Mouse (Mus musculus) cerebellum, adult 11 months (tissue): ENCODE data around the gene Pdf.
"Not testable (repeated sequence)": the region's sequence is repeated elsewhere in the genome, so short reads cannot be mapped to it uniquely, and the experiment has no call there.

Experiments
- DNase-seq: peaks from one replicate; pipeline ENCODE4 v3.0.0; 2022

The Pdf gene

DNA sequence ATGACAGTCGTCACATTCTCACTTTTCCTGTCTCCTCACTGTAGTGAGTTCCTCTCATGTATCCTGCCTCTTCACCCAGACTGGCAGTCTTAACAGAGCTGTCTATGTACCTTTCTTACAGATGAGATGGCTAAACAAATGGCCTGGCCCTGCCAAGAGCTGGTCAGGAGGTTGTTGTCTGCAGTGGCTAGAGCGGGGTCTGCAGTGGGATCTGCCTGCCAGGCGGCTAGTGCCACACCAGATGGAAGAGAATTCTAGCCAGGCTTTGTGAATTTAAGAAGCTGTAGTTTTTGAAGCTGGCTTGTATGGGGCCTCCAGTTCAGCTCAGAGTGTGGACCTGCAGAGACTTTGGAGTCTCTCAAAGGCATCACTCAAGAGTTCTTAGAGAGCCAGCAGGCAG is 12.8 kb downstream of the Pdf start:
- DNase-seq: no peak

DNA sequence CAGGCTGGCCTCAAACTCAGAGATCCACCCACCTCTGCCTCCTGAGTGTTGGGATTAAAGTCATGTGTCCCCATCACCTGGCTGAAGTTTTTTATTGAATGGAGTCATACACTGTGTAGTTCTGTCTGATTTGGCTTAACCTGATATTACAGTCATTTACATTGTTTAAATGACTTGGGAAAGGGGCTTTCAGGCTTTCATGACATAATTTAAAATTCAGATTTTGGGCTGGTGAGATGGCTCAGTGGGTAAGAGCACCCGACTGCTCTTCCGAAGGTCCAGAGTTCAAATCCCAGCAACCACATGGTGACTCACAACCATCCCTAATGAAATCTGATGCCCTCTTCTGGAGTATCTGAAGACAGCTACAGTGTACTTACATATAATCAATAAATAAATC is 14.8 kb downstream of the Pdf start:
- DNase-seq: not testable (repeated sequence)

DNA sequence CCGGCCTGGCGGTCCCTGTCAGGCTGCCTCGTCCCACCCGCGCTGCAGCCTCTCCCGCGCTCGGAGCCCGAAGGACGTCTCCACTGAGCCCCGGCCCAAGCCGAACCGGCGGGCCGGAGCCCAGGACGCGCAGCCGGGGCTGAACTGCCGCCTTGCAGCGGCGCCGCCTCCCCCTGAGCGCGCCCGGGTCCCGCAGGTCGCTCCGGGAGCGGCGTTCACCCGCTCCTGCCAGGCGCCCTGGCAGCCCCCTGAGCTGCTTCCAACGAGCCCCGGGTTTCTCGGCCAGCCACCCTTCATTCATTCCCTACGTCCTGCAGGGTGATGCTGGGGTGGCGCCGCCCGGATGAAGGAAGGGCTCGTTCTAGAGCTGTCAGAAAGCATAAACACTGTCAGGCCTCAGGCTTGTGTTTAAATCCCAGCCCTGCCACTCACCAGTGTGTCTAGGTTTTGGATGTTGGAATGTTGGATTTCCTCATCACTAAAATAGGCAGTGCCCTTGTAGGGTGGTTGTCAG is 16.8 kb downstream of the Pdf start:
- DNase-seq: no peak

DNA sequence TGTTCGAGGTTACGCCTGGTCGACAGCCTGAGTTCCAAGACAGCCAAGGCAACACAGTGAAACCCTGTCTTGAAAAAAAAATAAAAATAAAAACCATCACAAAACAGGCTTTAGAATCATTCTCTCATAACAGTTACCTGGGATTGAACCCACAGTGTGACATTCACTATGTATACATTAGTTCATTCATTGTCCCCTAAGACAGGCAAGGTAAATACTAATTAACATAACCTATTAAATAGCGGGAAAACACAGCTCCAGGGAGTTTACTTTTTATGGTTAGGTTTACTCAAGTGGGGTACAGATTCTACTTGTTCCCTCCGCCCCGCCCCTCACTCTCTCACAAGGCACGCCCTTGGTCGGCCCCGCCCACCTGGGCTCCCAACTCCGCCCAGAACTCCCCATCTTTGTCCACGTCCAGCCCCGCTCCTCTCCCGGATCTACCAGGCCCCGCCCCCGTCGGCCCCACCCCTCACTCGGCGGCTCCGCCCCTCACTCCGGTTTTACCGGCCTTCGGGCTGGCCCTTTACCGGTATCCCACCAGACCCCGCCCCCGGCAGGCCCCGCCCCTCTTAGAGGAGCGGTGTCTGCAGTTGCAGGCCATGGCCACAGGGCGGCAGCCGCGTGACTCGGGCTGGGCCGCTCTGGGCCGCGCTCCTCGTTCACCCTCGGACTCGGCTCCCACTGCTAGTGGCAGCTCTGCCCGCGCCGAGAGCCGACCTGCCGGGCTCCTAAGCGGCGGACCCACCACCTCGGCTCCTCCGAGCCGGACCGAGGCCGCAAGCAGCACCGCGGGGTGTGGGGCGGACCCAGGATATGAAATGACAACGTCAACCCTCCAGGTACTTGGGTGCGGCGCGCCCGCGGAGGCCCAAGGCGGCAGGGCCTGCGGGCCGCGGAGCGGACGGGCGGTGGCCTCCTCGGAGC is 17.5 kb downstream of the Pdf start, which contains the start of gene Vps4a:
Gene Vps4a, plus strand, starts transcription at position 573 of the 927 bp plus-strand sequence.
- peak; percentile 95 for DNase-seq

DNA sequence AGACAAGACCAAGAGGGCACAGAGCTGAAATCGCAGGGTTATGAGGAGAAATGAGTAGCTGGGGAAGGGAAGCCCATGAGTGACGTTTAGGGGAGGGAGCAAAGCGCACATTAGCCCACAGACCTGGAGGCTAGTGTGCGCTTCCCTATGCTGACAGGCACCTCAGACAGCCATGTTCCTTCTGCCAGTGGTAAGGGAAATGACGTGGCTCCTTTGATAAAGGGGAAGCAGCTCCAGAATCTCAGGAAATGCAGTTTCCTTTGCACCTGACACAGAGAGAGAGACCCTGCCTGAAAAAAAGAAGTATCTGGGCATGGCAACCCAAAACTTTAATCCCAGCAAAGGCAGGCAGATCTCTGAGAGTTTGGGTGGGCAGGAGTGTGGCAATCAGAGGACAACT is 18.4 kb downstream of the Pdf start:
- no peak for DNase-seq

DNA sequence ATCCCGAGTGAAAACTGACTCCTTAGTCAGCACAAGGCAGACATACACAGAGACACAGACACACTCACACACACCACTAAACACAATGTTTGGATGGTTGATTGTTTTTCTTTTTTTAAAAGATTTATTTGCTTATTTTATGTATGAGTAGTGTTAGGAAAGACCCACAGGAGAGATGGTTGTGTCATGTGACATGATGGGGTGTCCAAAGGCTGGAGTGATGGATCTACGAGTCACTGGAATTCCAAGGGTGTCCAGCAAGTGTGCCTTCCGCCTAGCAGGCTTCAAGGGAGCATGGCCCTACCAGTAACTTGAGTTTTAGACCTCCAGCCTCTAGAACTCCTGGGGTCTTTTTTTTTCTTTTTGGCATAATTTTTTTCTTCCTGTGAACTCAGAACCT is 19.1 kb downstream of the Pdf start:
- DNase-seq: no peak

DNA sequence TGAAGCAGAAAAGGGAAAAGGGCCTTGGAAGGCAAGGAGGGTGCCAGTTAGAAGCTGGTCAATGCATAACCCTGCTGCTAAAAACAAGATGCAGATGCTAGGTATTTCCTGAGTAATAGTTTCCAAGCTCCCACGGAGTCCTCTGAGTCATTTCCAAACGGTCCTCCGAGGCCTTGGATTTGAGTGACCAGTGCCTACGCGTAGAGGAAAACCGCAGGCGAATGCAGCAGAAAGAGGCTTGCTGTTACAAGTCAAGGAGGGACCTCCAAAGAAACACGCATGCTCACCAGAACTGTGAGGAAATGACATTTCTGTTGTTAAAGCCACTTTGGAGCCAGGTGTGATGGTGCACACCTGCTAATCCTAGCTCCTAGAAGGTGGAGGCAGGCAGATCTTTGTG is 24.9 kb downstream of the Pdf start:
- DNase-seq: no peak

DNA sequence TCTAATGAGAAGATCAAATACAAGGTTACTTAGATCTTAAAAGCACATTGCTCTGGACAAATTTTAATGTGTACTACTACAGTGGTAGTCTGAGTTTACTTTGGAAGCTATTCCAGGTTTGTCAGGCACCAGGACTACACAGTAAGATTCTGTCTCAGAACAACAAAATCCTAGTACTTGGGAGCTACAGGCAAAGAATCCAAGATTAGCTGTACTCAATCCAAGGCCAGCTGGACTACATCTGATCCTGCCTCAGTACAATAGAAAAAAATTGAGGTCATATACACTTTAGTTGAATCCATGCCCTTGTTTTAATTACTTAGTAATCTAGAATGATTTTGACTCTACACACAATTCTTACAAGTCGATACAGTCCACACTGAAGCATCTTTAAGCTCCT is 33.5 kb downstream of the Pdf start:
- DNase-seq: no peak

DNA sequence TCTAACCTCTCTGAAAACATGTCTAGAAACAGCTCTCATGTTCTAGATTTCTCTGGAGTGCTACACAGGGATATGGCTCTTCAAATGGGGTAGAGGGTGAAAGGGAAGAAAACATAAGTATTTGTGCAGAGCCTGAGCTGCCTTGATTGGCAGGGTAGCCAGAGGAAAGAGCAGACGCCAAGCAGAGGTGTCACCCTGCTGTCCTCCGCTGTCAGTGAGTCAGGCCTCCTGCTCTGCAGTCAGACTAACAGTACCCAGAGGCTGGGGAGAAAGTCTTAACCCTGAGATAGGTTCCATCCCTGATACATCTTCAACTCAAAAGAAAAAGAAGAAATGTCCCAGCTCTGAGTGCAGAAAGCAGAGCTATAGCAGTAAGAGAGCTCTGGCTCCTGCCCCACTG is 35.7 kb downstream of the Pdf start:
- DNase-seq: no peak

DNA sequence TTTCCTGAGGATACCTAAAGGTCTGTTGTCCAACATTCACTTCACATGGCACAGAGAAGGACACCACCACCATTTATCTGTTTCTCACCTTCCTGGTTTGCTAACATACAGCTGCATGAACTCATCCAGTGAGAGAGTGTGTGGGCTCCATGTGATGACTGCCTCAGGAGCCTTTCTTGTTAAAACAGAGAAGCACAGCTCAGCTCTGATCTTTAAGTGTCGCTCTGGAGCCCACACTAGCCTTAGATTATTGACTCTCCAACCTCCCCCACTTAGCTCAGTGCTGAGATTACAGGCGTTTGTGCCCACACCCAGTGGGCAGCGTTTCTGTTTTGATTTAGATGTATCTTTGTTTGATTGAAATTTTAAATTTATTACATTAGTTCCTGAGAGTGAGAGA is 40.6 kb downstream of the Pdf start:
- no peak for DNase-seq

DNA sequence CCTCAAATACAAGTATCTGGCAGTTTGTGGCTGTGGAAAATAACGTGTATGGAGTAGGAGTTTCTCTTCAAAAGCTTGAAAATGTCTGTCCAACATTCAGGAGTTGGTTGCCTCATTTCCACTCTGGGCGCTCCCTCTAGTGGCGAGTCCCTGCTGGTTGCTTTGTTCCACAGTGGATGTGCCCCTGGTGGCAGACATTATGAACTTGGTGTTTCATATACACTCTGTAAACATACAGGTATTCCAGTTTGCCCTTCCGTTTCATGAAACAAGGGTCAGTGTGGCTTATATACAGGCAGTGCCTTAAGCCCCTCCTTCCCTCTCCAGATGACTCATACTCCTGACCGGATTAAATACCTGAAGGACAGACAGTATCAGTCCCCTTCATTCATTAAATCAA is 45.9 kb downstream of the Pdf start:
- peak; percentile 70 for DNase-seq

DNA sequence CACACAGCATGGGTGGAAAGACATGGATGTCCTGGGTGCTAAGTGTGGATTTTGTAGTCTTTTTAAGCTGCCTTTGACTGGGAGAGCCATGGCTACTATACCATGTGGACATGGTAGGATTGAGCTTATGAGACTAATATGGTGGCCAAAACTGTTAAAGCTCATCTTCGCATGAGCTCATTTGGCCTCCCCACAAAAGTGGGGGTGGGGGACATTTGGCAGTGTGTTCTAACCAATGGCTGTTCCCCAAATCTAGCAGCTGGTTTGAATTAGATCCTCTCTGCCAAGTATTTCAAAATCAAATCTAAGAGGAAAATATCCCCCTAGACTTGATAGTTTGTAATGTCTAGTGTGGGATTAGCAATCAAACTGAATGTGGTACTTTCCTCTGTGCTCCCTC is 49.3 kb downstream of the Pdf start:
- no peak for DNase-seq

DNA sequence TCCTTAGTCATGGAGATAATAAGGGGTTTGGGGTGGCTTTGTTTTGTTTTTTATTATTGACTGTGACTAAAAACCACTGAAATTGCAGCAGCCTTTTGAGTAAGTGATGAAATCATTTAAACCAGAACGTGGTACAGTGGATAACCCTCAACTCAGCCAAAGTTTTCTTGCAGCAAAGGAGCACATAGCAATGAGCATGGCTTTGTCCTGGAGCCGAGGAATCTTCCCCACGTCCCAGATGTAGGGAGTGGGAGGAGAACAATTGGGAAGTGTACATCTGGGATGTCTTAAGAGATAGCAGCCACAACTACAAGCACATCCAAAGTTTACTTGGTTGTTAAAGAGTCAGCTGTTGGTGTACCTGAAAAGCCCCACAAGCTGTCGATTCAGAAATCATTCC is 51.0 kb downstream of the Pdf start:
- no peak for DNase-seq

DNA sequence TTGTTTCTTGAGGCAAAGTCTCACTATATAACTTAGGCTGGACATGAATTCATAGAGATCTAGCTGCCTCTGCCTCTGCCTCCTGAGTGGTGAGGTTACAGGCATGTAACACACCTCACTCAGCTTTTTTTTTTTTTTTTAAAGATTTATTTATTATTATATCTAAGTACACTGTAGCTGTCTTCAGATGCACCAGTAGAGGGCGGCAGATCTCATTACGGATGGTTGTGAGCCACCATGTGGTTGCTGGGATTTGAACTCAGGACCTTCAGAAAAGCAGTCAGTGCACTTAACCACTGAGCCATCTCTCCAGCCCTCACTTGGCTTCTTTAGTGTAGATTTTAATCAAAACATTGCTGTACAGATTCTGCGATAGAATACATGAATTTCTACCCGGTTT is 52.1 kb downstream of the Pdf start:
- not testable (repeated sequence) for DNase-seq
